ENCODE assay signal across 9 mouse cellular contexts in the genomic region with DNA sequence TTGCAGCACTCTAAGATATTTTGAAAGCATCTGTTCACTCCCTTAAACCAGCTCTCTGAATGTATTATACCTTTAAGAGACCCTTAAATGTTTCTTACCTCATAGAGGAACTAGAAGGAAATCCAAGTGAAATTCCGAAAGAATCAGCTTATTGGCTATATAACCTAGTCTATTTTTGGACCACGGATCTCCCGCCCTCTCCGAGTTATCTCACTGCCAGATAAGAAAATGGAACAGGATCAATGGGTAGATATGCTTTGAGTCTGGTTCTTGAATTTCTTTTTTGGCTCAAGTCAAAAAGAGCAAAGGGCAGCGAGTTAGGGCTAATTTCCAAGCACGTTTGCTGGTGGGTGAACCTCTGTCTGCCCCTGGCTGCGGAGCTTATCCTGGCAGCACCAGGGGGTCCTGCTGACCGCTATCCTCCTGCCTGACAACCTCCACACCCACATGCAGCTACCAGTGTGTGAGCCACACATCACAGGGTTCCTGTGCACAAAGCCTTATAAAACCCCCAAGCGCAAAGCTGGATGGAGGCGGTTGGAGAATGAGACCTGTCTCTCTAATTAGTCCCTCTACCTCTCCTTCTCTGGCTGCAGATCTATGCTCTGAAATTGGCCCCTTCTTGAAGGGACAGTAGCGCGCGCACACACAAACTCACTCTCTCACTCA. TPM values are rescaled to one million over a fixed set of nuclear protein-coding genes. Genes with fewer than 3 reads are reported as not detected.
DNase-seq lines count a peak whose midpoint lies in the region; ATAC-seq and TF ChIP-seq lines count a peak whose summit lies in the region.
"Had no signal": no experiment of that assay in that cellular context is flagged by ENCODE, and none has a peak within 500 bp of the region (broad histone marks: within the 10 kb centered on the region; RNA-seq: fewer than 3 reads in every experiment).

No protein-coding gene starts in this region.

- no peak overlapping the region for H3K4me3 ChIP-seq in lung, postnatal 0 days (ENCODE audit: low read depth, low read length)
- H3K4me3 ChIP-seq: liver, embryonic 15.5 days had no signal

- 0 out of 2 replicates have a peak, but pooled peaks have one; percentile 19 for ATAC-seq in cerebellum, adult (ENCODE audit: insufficient number of reproducible peaks, low FRiP score, low TSS enrichment)
- no peak for ATAC-seq in lung, postnatal 0 days

- H3K27ac ChIP-seq in lung, postnatal 0 days (ENCODE audit: low read length) = no peak overlapping the region
- H3K27ac ChIP-seq: liver, embryonic 15.5 days had no signal

- H3K36me3 ChIP-seq in lung, postnatal 0 days (ENCODE audit: insufficient read depth, low read length) = no peaks in the 10 kb centered on the region
- H3K36me3 ChIP-seq: liver, embryonic 15.5 days had no signal

- WGBS in lung, postnatal 0 days = 9% methylated on average over 11 of the region's 13 CpGs

- H3K4me1 ChIP-seq in lung, postnatal 0 days (ENCODE audit: insufficient read depth, low read depth, low read length) = no peaks in the 10 kb centered on the region
- H3K4me1 ChIP-seq: liver, embryonic 15.5 days had no signal

- no peak for TF ChIP-seq EP300 in lung, postnatal 0 days (IDR thresholded peaks at IDR 0.05)

- H3K9me3 ChIP-seq in lung, postnatal 0 days (ENCODE audit: low read length) = no peaks in the 10 kb centered on the region
- H3K9me3 ChIP-seq: liver, embryonic 15.5 days had no signal

- no peak for DNase-seq in cerebellum, adult 8-10 months
- no peak for DNase-seq in lung, postnatal 0 days (ENCODE audit: low spot score)
- DNase-seq in lung, adult 18-20 months = no peak
- DNase-seq in left cerebral cortex, postnatal 36 days (ENCODE audit: low spot score in 2 of 2) = peak; percentile 41 to 51
- peak; percentile 18 for DNase-seq in right cerebral cortex, postnatal 4 days
- no peak for DNase-seq in c-Kit-positive CD71-positive TER-119-positive erythroid progenitor cells, embryonic 14.5 days (ENCODE audit: low spot score)
- no peak for DNase-seq in natural killer cell, adult 2 months (ENCODE audit: low spot score in 2 of 2)

- H3K9ac ChIP-seq in lung, postnatal 0 days (replicated peaks; ENCODE audit: low read depth) = no peak overlapping the region
- H3K9ac ChIP-seq: liver, embryonic 15.5 days had no signal

- intact Hi-C loops in left cerebral cortex, postnatal 36 days (cut with DNase I) = no loop called here

- H3K4me2 ChIP-seq in lung, postnatal 0 days (replicated peaks; ENCODE audit: low read depth, low read length) = peak overlapping the region; percentile 20; the same call in 1 of the 2 replicates

- H3K27me3 ChIP-seq in lung, postnatal 0 days (replicated peaks; ENCODE audit: insufficient read depth, low read length) = no peaks in the 10 kb centered on the region; the same call in 1 of the 2 replicates

- TF ChIP-seq CTCF in lung, postnatal 0 days (IDR thresholded peaks at IDR 0.05) = no peak

RNA-seq across cellular contexts. Expression of gene Grm3, which starts 0.5 kb away (rescaled TPM):
- polyA plus RNA-seq in lung, postnatal 0 days (2015; fragmentation: Nextera tagmentation; extraction: Ambion mirVana) = 0.04 TPM in 1 of 2 replicates, not detected in the other
- 100 to 1,000 TPM; 116 to 141 TPM for total RNA-seq in left cerebral cortex, postnatal 36 days (2021)

Comparison
In these comparisons a context has a peak if more than half of its experiments do, and no peak if none do; other contexts are left out.
1. DNase-seq: peak in left cerebral cortex, postnatal 36 days (2 of 2) and right cerebral cortex, postnatal 4 days (single experiment); none in cerebellum, adult 8-10 months (single experiment), lung, postnatal 0 days (single experiment), lung, adult 18-20 months (0 of 2), c-Kit-positive CD71-positive TER-119-positive erythroid progenitor cells, embryonic 14.5 days (single experiment) and natural killer cell, adult 2 months (0 of 2).